Mouse (Mus musculus) embryo, embryonic 10.5 days (tissue): Measurements from ENCODE around the gene Slc9a3r1.
A peak's percentile ranks its signal among the peaks of the same experiment; 100 is the strongest.

Experiments
- DNase-seq: peaks from one replicate; pipeline ENCODE4 v3.0.0-alpha.2; 2015; ENCODE audit warnings: low spot score

The Slc9a3r1 gene

GRCm38 (mm10) chr11:115189304-115189703 lies 26.2 kb downstream of the Slc9a3r1 start:
- DNase-seq = no peak

GRCm38 (mm10) chr11:115192180-115192579 lies 29.0 kb downstream of the Slc9a3r1 start:
- no peak for DNase-seq

- DNase-seq = no peak
These were observed 31.6 kb downstream of the Slc9a3r1 start for GRCm38 (mm10) chr11:115194693-115195092.

- no peak for DNase-seq
These were observed 32.8 kb downstream of the Slc9a3r1 start for GRCm38 (mm10) chr11:115195933-115196332.

- no peak for DNase-seq
These were observed 34.4 kb downstream of the Slc9a3r1 start for GRCm38 (mm10) chr11:115197558-115197957.

GRCm38 (mm10) chr11:115198932-115199384 lies 35.8 kb downstream of the Slc9a3r1 start:
- DNase-seq = peak; percentile 40

GRCm38 (mm10) chr11:115200520-115200919 lies 37.4 kb downstream of the Slc9a3r1 start:
- DNase-seq = no peak

- DNase-seq = peak; percentile 89
These were observed 39.2 kb downstream of the Slc9a3r1 start for GRCm38 (mm10) chr11:115202316-115202715.

GRCm38 (mm10) chr11:115202756-115203155 lies 39.6 kb downstream of the Slc9a3r1 start:
- no peak for DNase-seq

GRCm38 (mm10) chr11:115208126-115208525 lies 45.0 kb downstream of the Slc9a3r1 start:
- no peak for DNase-seq

GRCm38 (mm10) chr11:115208776-115209732 lies 45.9 kb downstream of the Slc9a3r1 start:
- DNase-seq = no peak

- DNase-seq = no peak
These were observed 46.8 kb downstream of the Slc9a3r1 start for GRCm38 (mm10) chr11:115209958-115210357.

- no peak for DNase-seq
These were observed 49.0 kb downstream of the Slc9a3r1 start for GRCm38 (mm10) chr11:115212116-115212515.

GRCm38 (mm10) chr11:115215123-115215522 lies 52.0 kb downstream of the Slc9a3r1 start:
- DNase-seq = no peak

GRCm38 (mm10) chr11:115217439-115218410 lies 54.6 kb downstream of the Slc9a3r1 start:
- DNase-seq = no peak

- DNase-seq = no peak
These were observed 56.1 kb downstream of the Slc9a3r1 start for GRCm38 (mm10) chr11:115219263-115219662.

- DNase-seq = no peak
These were observed 56.5 kb downstream of the Slc9a3r1 start for GRCm38 (mm10) chr11:115219685-115220084.

- DNase-seq = no peak
These were observed 58.9 kb downstream of the Slc9a3r1 start for GRCm38 (mm10) chr11:115222077-115222476.

- DNase-seq = no peak
These were observed 59.4 kb downstream of the Slc9a3r1 start for GRCm38 (mm10) chr11:115222570-115222969.

- no peak for DNase-seq
These were observed 60.3 kb downstream of the Slc9a3r1 start for GRCm38 (mm10) chr11:115223451-115223850.

- DNase-seq = no peak
These were observed 60.7 kb downstream of the Slc9a3r1 start for GRCm38 (mm10) chr11:115223877-115224276.

GRCm38 (mm10) chr11:115224889-115225288 lies 61.7 kb downstream of the Slc9a3r1 start:
- DNase-seq = peak; percentile 80
